Mouse (Mus musculus) duodenum, adult 2 months (tissue): ENCODE results near the gene Stap2. TPM values are rescaled to one million over a fixed set of nuclear protein-coding genes. Genes with fewer than 3 reads are reported as not detected.

Experiments
- polyA plus RNA-seq: library from polyadenylated mRNA; depleted of rRNA; stranded (reverse); fragments of >200 nt; gene quantifications from 2 replicates; pipeline ENCODE4 v1.2.3, GENCODE M21; 2012; ENCODE audit warnings: low replicate concordance; rRNA removed

Stap2 gene
- polyA plus RNA-seq = 96.5 and 192 TPM in 2 replicates

DNA sequence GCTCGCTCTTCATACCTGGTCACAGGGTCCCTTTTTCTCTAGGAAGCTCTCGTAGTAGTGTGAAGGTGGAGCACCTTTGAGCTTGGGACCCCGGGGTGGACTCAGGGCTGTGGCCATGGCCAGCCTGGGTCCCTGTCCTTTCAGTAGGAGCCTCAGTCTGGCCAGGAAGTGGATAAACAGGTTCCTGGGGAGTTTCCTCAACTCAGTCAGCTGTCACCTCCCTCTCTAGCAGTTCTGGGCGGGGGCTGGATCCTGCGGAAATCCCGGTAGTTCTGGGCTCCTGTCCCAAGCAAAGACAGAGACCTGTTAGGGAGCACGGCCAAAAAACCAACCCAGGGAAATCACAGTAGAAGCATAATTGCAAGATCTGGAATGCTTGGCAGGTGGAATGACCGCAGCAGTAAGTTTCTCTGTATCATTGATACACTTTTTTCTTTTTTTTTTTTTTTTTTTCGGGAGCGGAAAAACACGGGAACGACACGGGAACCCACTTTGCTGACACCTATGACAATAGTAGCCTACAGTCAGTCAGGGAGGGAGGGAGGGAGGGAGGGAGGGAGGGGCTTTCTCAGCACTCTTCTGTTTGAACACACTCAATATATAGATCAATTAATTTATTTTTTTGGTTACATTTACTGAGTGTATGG, at the start of gene Stap2, which contains the start of gene Mpnd:
Stap2 (minus strand) TSS at position 170 of the 647 bp plus-strand sequence.
Mpnd (plus strand) TSS at position 297 of the 647 bp plus-strand sequence.

DNA sequence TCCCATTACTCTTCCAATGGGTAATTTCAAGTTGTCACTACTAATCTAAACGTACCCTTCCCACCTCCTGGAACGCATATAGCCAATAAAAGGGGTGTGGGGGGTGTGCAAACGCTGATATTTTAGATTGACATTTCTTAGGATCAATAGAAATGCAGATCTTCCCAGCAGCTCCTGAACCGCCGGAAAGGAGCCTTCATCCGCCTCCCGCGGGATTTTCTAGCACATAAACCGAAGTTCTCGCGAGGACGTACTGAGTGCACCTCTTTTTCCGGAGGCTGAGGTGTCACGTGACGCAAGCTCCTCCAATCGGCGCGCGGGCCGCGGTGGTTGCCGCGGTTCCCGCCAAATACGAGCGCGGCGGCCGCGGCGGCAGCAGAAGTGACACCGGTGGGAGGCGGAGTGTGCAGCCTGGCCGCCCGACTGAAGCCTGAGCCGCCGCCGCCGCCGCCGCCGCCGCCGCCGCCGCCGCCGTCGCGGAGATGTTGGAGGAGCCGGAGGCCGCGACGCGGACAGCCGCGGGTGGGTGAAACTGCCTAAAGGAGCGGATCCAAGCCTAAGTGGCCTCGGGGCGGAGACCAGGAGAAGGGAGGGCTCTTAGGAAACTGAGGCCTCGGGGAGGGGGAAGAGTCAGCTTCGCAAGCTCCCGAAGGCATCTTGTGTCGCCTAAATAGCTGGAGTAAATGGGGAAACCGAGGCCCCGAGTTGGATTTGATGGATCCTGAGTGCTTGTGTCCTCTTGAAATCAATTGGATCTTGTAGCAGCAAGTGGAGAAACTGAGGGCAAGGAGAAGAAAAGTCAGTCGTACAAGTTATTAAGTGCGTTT, 34.9 kb upstream of the Stap2 start, which contains the start of gene Chaf1a:
Chaf1a (plus strand) TSS at position 410 of the 827 bp plus-strand sequence.

DNA sequence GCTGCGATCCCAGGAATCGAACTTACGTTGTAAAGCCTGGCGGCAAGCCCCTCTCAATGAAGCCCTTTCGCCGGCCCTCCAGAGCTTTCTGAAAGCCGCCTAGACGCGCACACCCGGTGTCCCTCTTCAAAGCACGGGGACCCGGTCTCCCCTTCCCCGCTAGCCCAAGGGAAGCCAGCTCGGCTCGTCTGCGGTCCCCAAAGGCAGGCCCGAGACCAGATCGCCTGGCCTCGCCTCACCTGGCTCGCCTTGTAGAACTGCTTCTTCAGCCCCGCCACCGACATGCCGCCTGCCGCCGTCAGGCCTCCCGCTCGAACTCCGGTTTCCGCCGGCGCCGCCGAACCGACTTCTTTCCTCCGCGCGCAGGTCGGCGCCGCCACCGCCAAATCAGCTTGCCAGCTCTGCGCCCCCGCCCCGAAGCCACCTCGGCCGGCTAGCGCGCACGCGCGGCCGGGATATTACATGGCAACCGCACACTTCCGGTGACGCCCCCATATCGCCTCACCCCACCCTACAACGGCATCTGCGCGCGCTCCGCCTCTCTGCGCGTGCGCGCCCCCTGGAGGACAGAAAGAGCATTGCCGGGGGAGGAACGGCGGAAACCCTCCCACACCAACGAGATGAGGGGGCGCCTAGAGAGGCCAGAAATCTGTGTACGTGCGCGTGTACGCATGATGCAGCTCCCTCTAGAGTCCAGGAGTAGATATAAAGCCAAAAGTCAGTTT, 31.0 kb upstream of the Stap2 start, which contains the start of gene Sh3gl1:
Sh3gl1 (minus strand) TSS at position 460 of the 725 bp plus-strand sequence.

DNA sequence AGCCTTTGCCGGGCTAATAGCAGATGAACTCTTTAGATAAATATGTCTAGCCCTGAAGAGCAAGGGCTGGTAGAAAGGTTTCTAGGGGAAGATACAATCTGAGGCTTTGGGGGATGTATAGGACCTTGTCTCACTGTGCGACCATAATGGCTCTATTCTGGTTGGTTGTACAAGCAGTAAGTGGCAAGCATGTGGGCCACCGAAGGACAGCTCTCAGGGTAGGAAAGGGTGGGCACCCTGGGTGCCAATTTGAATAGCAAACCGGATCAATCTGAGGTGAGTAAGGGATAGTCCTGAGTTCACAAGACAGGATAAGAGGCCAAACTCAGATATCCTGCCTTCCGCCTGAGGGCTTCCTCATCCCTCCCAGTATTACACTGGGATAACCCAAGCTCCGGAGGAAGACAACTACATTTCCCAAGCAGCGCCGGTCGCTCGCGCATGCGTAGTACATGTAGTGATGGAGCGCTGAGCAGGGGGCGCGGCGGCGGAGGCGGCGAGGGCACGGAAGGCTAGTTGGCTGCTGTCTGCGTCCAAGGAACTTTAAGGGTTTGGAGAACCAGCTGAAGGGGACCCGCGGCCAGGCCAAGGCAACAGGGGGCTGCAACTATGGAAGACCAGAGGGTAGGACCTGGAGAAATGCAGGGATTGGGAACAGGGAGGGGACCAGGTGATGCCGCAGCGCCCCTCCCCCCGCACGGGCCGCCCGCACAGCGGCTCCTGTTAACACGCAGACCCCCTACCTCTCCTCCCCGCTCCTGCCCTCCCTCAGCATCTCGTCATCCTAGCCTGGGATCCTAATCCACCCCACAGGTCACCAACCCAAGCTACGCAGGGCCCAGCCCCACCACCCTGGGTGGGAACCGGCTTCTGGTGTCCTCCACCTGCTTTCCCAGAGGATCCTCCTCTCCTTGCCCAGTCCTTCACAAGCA, 19.1 kb downstream of the Stap2 start, which contains the start of gene Fsd1:
Fsd1 (plus strand) TSS at position 480 of the 932 bp plus-strand sequence.

DNA sequence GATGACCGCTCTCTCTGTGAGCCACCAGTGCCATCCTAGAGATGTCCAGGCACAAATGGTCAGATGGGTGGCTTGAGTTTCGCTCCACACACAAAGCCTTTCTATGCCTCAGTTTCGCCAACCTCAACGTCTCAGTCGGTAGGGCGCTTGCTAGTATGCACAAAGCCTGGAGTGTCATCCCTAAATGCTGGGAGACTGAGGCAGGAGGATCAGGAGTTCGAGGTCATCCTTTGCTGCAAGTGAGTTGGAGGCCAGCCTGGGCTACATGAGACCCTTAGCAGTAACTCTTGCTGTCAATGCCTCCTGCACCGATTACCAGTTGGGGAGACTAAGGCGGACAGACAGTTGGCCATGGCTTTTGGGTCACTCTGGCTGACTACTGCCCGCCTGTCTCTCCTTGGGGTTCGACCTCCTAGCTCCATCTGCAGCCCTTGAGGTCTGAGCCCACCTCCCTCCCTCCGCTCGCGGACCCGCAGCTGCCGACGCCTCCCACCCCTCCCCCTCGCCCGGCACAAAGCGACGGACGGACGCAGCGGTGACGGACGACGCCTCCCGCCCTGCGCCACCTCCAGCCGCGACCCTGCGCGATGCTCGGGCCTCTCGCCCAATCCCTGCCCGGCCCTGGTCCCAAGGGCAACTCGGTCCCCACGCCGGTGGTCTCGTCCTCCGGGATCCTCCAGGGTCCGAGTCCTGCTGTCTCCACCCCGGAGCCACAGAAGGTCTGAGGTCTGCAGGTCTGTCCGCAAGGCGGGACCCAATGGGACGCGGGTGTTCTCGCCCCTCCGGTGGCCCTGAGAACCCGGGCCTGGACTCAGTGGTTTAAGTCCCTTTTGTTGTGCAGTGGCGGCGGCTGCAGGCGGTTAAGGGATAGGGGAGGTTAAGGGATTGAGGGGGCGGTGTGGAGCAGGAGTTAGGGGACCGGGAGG, 35.2 kb downstream of the Stap2 start, which contains the start of gene Shd:
Shd (plus strand) TSS at position 502 of the 926 bp plus-strand sequence.

DNA sequence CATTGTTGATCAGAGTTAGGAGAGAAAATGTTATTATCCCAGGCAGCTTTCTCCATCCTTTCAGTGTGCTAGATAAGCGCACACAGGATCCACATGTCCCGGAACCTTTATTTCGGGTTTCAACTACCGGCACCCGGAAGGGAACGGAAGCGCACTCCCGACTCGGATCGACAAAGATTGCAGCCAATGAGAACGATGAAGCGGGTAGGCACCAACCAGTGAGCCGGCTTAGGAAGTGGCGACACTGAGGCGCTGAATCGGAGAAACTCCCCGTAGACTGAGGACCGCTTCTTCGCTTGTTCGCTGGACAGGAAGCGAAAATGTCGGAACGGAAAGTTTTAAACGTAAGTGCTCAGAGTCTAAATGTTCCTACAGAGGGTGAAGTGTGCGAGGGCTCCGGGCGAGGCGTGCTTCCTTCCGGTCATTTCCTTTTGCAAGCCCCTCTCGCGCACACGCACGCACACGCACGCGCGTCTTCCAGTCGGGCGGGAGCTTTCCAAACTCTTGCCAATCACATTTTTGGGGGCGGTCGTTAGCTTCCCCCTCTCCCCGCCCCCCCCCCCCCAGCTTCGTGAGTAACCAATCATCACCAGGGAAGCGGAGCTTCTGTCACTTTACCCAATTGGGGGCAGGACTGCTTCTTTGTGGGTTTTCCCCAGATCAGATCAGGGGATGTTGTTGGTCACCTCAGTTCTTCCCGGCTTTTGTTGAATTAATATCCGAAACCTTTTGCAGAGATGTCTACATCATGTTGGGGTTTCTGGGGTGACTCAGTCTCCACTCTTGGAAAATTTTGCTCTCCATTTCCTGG, 46.3 kb downstream of the Stap2 start, which contains the start of gene Yju2:
Yju2 (plus strand) TSS at position 182 of the 811 bp plus-strand sequence.

DNA sequence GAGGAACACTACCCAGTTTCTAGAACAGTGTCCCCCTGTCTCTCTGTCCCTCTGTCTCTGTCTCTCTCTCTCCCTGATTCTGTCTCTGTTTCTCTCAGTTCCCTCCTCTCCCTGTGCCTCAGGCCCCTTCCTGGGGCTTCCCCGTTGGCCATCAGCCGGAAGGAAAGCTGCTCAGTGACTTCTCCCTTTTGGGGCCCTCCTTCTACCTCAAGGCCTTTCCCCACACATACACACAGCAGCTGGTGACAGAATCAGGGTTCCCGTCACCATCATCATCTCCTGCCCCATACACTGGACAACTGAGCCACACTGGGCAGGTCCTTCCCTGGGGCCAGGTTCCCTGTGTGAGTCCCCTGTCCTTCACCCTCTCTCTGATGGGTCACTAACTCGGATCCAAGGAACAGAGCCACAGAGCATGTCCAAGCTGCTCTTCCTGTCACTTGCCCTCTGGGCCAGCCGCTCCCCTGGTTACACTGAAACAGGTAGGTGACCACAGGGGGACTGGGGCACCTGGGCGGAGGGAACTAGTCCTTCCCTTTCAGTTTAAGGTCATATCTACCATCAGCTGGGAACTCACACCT, 52.8 kb downstream of the Stap2 start, which contains the start of gene Ebi3:
Ebi3 (plus strand) TSS at position 194 of the 581 bp plus-strand sequence.

DNA sequence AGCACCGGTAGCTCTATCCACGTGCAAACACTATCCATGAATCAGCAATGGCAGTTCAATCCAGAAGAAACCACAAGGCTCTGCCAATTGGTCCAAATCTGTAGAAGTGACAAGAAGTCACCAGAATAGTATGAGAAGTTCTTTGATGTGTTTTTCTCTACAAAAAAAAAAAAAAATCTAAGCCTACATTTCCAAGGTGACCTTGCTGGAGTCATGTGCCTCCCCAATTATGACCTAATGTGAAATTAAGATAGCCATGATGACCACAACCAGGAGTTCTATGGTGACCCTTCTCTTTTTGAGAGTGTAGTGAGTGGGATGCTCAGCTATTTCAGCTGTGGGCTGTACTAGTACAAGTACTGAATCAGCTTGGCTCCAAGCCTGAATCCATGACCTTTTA, 56.0 kb downstream of the Stap2 start, which contains the start of gene Zfp119b:
Zfp119b (minus strand) TSS at position 101 of the 400 bp plus-strand sequence.

Other genes with a start within 250 kb of the Stap2 start
- not detected in 2 replicates for gene Zfp119a, start 126.7 kb downstream of the Stap2 start, polyA plus RNA-seq
- gene Zfp959, start 113.5 kb downstream of the Stap2 start, polyA plus RNA-seq = 0.09 and 0.28 TPM in 2 replicates
- gene Zfp119b, start 56.1 kb downstream of the Stap2 start, polyA plus RNA-seq = 0.12 TPM in 1 of 2 replicates, not detected in the other
- gene Ebi3, start 52.9 kb downstream of the Stap2 start, polyA plus RNA-seq = 6.0 and 12.4 TPM in 2 replicates
- gene Yju2, start 46.5 kb downstream of the Stap2 start, polyA plus RNA-seq = 4.0 and 4.3 TPM in 2 replicates
- gene Shd, start 35.1 kb downstream of the Stap2 start, polyA plus RNA-seq = 1.9 and 3.2 TPM in 2 replicates
- 1.6 and 1.7 TPM in 2 replicates for gene Fsd1, start 19.1 kb downstream of the Stap2 start, polyA plus RNA-seq
- gene Mpnd, start 127 bp upstream of the Stap2 start, polyA plus RNA-seq = 166 and 484 TPM in 2 replicates
- 73.4 and 86.3 TPM in 2 replicates for gene Sh3gl1, start 31.1 kb upstream of the Stap2 start, polyA plus RNA-seq
- gene Chaf1a, start 34.9 kb upstream of the Stap2 start, polyA plus RNA-seq = 2.9 and 3.3 TPM in 2 replicates
- 47.8 and 66.0 TPM in 2 replicates for gene Ubxn6, start 69.4 kb upstream of the Stap2 start, polyA plus RNA-seq
- 17.7 and 37.4 TPM in 2 replicates for gene Hdgfl2, start 74.0 kb upstream of the Stap2 start, polyA plus RNA-seq
- gene Plin4, start 104.2 kb upstream of the Stap2 start, polyA plus RNA-seq = 5.8 and 9.5 TPM in 2 replicates
- gene Plin5, start 112.0 kb upstream of the Stap2 start, polyA plus RNA-seq = 0.37 and 0.41 TPM in 2 replicates
- gene Lrg1, start 116.4 kb upstream of the Stap2 start, polyA plus RNA-seq = 22.8 and 28.2 TPM in 2 replicates
- 7.6 and 19.5 TPM in 2 replicates for gene Sema6b, start 134.8 kb upstream of the Stap2 start, polyA plus RNA-seq
- 5.9 and 6.6 TPM in 2 replicates for gene Tnfaip8l1, start 156.9 kb upstream of the Stap2 start, polyA plus RNA-seq
- gene Mydgf, start 178.3 kb upstream of the Stap2 start, polyA plus RNA-seq = 97.9 and 103 TPM in 2 replicates
- 29.2 and 43.7 TPM in 2 replicates for gene Dpp9, start 213.3 kb upstream of the Stap2 start, polyA plus RNA-seq